In genomic region chr10:116677949-116678348, GRCm38 (mm10) we compare ENCODE assay signal across 25 mouse cellular contexts.
DNase-seq lines count a peak whose midpoint lies in the region; ATAC-seq and TF ChIP-seq lines count a peak whose summit lies in the region.
"Had no signal": no experiment of that assay in that cellular context is flagged by ENCODE, and none has a peak within 500 bp of the region (broad histone marks: within the 10 kb centered on the region; RNA-seq: fewer than 3 reads in every experiment).

No protein-coding gene starts in this region.

- peak; percentile 35 for DNase-seq in lung, embryonic 14.5 days
- no peak for DNase-seq in lung, postnatal 36 days
- peak; percentile 16 for DNase-seq in brain, adult 2 months (ENCODE audit: low read depth, low spot score)
- peak; percentile 87 for DNase-seq in embryonic facial prominence, embryonic 11.5 days (ENCODE audit: low spot score)
- DNase-seq in cerebellum, adult 11 months: no peak
- no peak for DNase-seq in stomach, postnatal 0 days (ENCODE audit: low spot score)
- DNase-seq: adrenal gland, adult 8-10 months; B cell, adult 2 months; cerebellum, adult 9-10 months; heart, postnatal 4 days; kidney, adult 8-10 months; kidney, postnatal 10 days; right cerebral cortex, adult 18-20 months; right cerebral cortex, postnatal 4 days; thymus, postnatal 25 days had no signal

- TF ChIP-seq EP300 in stomach, postnatal 0 days (optimal IDR thresholded peaks at IDR 0.05): no peak

- no peaks in the 10 kb centered on the region for H3K27me3 ChIP-seq in lung, embryonic 14.5 days (ENCODE audit: insufficient read depth, low read length)
- H3K27me3 ChIP-seq in embryonic facial prominence, embryonic 11.5 days (ENCODE audit: control insufficient read depth, insufficient read depth, low read length): no peaks in the 10 kb centered on the region
- H3K27me3 ChIP-seq in limb, embryonic 12.5 days: no peaks in the 10 kb centered on the region
- no peaks in the 10 kb centered on the region for H3K27me3 ChIP-seq in stomach, postnatal 0 days (ENCODE audit: control insufficient read depth, insufficient read depth, low read length)
- H3K27me3 ChIP-seq: CH12.LX; heart, embryonic 15.5 days; hindbrain, embryonic 15.5 days; intestine, embryonic 15.5 days; limb, embryonic 15.5 days; lung, embryonic 15.5 days had no signal

- no peaks in the 10 kb centered on the region for H3K9me3 ChIP-seq in lung, embryonic 14.5 days (ENCODE audit: low read depth, low read length)
- no peaks in the 10 kb centered on the region; the same call in 1 of the 2 replicates for H3K9me3 ChIP-seq in embryonic facial prominence, embryonic 11.5 days (replicated peaks; ENCODE audit: control insufficient read depth, low read length)
- peaks cover 12% of the 10 kb centered on the region for H3K9me3 ChIP-seq in limb, embryonic 12.5 days
- H3K9me3 ChIP-seq in stomach, postnatal 0 days (ENCODE audit: control insufficient read depth, low read length): no peaks in the 10 kb centered on the region
- H3K9me3 ChIP-seq: heart, embryonic 15.5 days; hindbrain, embryonic 15.5 days; intestine, embryonic 15.5 days; limb, embryonic 15.5 days; lung, embryonic 15.5 days had no signal

- H3K4me3 ChIP-seq in lung, embryonic 14.5 days (ENCODE audit: low read depth, low read length): no peak overlapping the region
- H3K4me3 ChIP-seq in embryonic facial prominence, embryonic 11.5 days (ENCODE audit: low read depth, low read length): no peak overlapping the region
- no peak overlapping the region for H3K4me3 ChIP-seq in limb, embryonic 12.5 days (replicated peaks)
- H3K4me3 ChIP-seq in stomach, postnatal 0 days (ENCODE audit: low read depth, low read length): no peak overlapping the region
- H3K4me3 ChIP-seq: heart, embryonic 15.5 days; hindbrain, embryonic 15.5 days; intestine, embryonic 15.5 days; limb, embryonic 15.5 days; lung, embryonic 15.5 days had no signal

- WGBS in lung, embryonic 14.5 days: 44% methylated on average over 4 of the region's 4 CpGs
- WGBS in embryonic facial prominence, embryonic 11.5 days: 35% methylated on average over 4 of the region's 4 CpGs
- 12% methylated on average over 4 of the region's 4 CpGs for WGBS in limb, embryonic 12.5 days
- 41% methylated on average over 4 of the region's 4 CpGs for WGBS in stomach, postnatal 0 days

- no peaks in the 10 kb centered on the region for H3K4me1 ChIP-seq in lung, embryonic 14.5 days (ENCODE audit: insufficient read depth)
- H3K4me1 ChIP-seq in embryonic facial prominence, embryonic 11.5 days (ENCODE audit: control insufficient read depth, insufficient read depth, low read length): no peaks in the 10 kb centered on the region
- H3K4me1 ChIP-seq in limb, embryonic 12.5 days (replicated peaks): peaks cover 16% of the 10 kb centered on the region
- H3K4me1 ChIP-seq in stomach, postnatal 0 days (replicated peaks; ENCODE audit: control insufficient read depth, insufficient read depth): no peaks in the 10 kb centered on the region
- H3K4me1 ChIP-seq: heart, embryonic 15.5 days; hindbrain, embryonic 15.5 days; intestine, embryonic 15.5 days had no signal

- H3K36me3 ChIP-seq in lung, embryonic 14.5 days (ENCODE audit: insufficient read depth): no peaks in the 10 kb centered on the region
- no peaks in the 10 kb centered on the region for H3K36me3 ChIP-seq in embryonic facial prominence, embryonic 11.5 days (replicated peaks; ENCODE audit: control insufficient read depth, insufficient read depth, low read depth, low read length)
- no peaks in the 10 kb centered on the region for H3K36me3 ChIP-seq in limb, embryonic 12.5 days
- no peaks in the 10 kb centered on the region for H3K36me3 ChIP-seq in stomach, postnatal 0 days (ENCODE audit: control insufficient read depth, insufficient read depth, low read length)
- H3K36me3 ChIP-seq: G1E; heart, embryonic 15.5 days; hindbrain, embryonic 15.5 days; intestine, embryonic 15.5 days; limb, embryonic 15.5 days; lung, embryonic 15.5 days had no signal

- TF ChIP-seq CTCF in lung, embryonic 14.5 days (IDR thresholded peaks at IDR 0.05; ENCODE audit: low read depth): no peak
- no peak for TF ChIP-seq CTCF in stomach, postnatal 0 days (IDR thresholded peaks at IDR 0.05; ENCODE audit: low read depth)

- no peak for ATAC-seq in lung, embryonic 14.5 days (ENCODE audit: insufficient read depth)
- ATAC-seq in embryonic facial prominence, embryonic 11.5 days (replicated peaks; ENCODE audit: insufficient number of reproducible peaks, low FRiP score, low TSS enrichment, low read depth): no peak
- ATAC-seq in limb, embryonic 12.5 days (ENCODE audit: insufficient number of reproducible peaks, insufficient read depth, low FRiP score, low TSS enrichment, low read depth): no peak
- no peak for ATAC-seq in stomach, postnatal 0 days (ENCODE audit: low FRiP score, low TSS enrichment)
- ATAC-seq: intestine, embryonic 15.5 days had no signal

- no peak overlapping the region for H3K9ac ChIP-seq in lung, embryonic 14.5 days
- no peak overlapping the region for H3K9ac ChIP-seq in embryonic facial prominence, embryonic 11.5 days (replicated peaks; ENCODE audit: low read length)
- no peak overlapping the region for H3K9ac ChIP-seq in limb, embryonic 12.5 days (replicated peaks)
- H3K9ac ChIP-seq in stomach, postnatal 0 days (ENCODE audit: low read length): no peak overlapping the region
- H3K9ac ChIP-seq: heart, embryonic 15.5 days; hindbrain, embryonic 15.5 days; intestine, embryonic 15.5 days; limb, embryonic 15.5 days; liver, embryonic 14.5 days; lung, embryonic 15.5 days had no signal

- H3K4me2 ChIP-seq in lung, embryonic 14.5 days: no peak overlapping the region
- no peak overlapping the region for H3K4me2 ChIP-seq in embryonic facial prominence, embryonic 11.5 days (ENCODE audit: low read depth, low read length)
- no peak overlapping the region for H3K4me2 ChIP-seq in limb, embryonic 12.5 days
- H3K4me2 ChIP-seq in stomach, postnatal 0 days (replicated peaks; ENCODE audit: low read depth): no peak overlapping the region
- H3K4me2 ChIP-seq: heart, embryonic 15.5 days; hindbrain, embryonic 15.5 days; intestine, embryonic 15.5 days; limb, embryonic 15.5 days; lung, embryonic 15.5 days; midbrain, embryonic 11.5 days had no signal

- no peak overlapping the region for H3K27ac ChIP-seq in lung, embryonic 14.5 days (ENCODE audit: low read depth)
- no peak overlapping the region for H3K27ac ChIP-seq in embryonic facial prominence, embryonic 11.5 days (replicated peaks; ENCODE audit: low read depth, low read length)
- H3K27ac ChIP-seq in limb, embryonic 12.5 days: peak overlapping the region; percentile 53; the same call in 1 of the 2 replicates
- H3K27ac ChIP-seq in stomach, postnatal 0 days (replicated peaks): no peak overlapping the region
- H3K27ac ChIP-seq: heart, embryonic 15.5 days; hindbrain, embryonic 15.5 days; intestine, embryonic 15.5 days; limb, embryonic 15.5 days; liver, embryonic 14.5 days; lung, embryonic 15.5 days had no signal

Comparison
In these comparisons a context has a peak if more than half of its experiments do, and no peak if none do; other contexts are left out.
1. DNase-seq: peak in lung, embryonic 14.5 days (single experiment), brain, adult 2 months (single experiment) and embryonic facial prominence, embryonic 11.5 days (single experiment); none in lung, postnatal 36 days (single experiment), cerebellum, adult 11 months (single experiment) and stomach, postnatal 0 days (single experiment).